Mouse (Mus musculus): ENCODE results near the gene Gm29666. TPM values are rescaled to one million over a fixed set of nuclear protein-coding genes. Genes with fewer than 3 reads are reported as not detected.

Gene Gm29666
- 0.14 and 0.22 TPM in 2 replicates for polyA plus RNA-seq (2015; fragmentation: Nextera tagmentation; extraction: Ambion mirVana)

- no peak for ATAC-seq
- Histone ChIP-seq H3K9me3 (ENCODE audit: control insufficient read depth) (no peaks in the 10 kb centered on the region), H3K4me2 (replicated peaks; ENCODE audit: low read depth) (no peak within 1 kb of the TSS), H3K36me3 (ENCODE audit: control insufficient read depth, insufficient read depth) (no peaks in the 10 kb centered on the region), H3K9ac (ENCODE audit: low read depth, low read length) (no peak within 1 kb of the TSS), H3K4me3 (ENCODE audit: low read depth, low read length) (no peak within 1 kb of the TSS), H3K4me1 (replicated peaks; ENCODE audit: control insufficient read depth, insufficient read depth, low read length) (no peaks in the 10 kb centered on the region), H3K27ac (ENCODE audit: low read depth, low read length) (no peak within 1 kb of the TSS), H3K27me3 (replicated peaks; ENCODE audit: control insufficient read depth, insufficient read depth, low read length) (no peaks in the 10 kb centered on the region)
- TF ChIP-seq CTCF (IDR thresholded peaks at IDR 0.05; ENCODE audit: low read depth) = no peak
- 95% methylated on average over 3 of the region's 3 CpGs for WGBS
Measured at GRCm38 (mm10) chr15:84919938-84920337, at the start of gene Gm29666. Gene Gm29666, minus strand, starts transcription at chr15:84920038.

- Histone ChIP-seq H3K4me1 (replicated peaks; ENCODE audit: control insufficient read depth, insufficient read depth, low read length) (no peaks in the 10 kb centered on the region), H3K4me2 (replicated peaks; ENCODE audit: low read depth) (no peak overlapping the region), H3K4me3 (ENCODE audit: low read depth, low read length) (no peak overlapping the region), H3K27ac (ENCODE audit: low read depth, low read length) (no peak overlapping the region), H3K9ac (ENCODE audit: low read depth, low read length) (no peak overlapping the region), H3K9me3 (ENCODE audit: control insufficient read depth) (no peaks in the 10 kb centered on the region), H3K27me3 (replicated peaks; ENCODE audit: control insufficient read depth, insufficient read depth, low read length) (no peaks in the 10 kb centered on the region), H3K36me3 (ENCODE audit: control insufficient read depth, insufficient read depth) (no peaks in the 10 kb centered on the region; the same call in 1 of the 2 replicates)
- no peak for TF ChIP-seq CTCF (IDR thresholded peaks at IDR 0.05; ENCODE audit: low read depth)
- WGBS = 92% methylated on average over 4 of the region's 4 CpGs
- ATAC-seq = no peak
Measured at GRCm38 (mm10) chr15:84968534-84968933, 48.7 kb upstream of the Gm29666 start.

- Histone ChIP-seq H3K27ac (ENCODE audit: low read depth, low read length) (no peak overlapping the region), H3K36me3 (ENCODE audit: control insufficient read depth, insufficient read depth) (no peaks in the 10 kb centered on the region), H3K4me3 (ENCODE audit: low read depth, low read length) (no peak overlapping the region), H3K27me3 (replicated peaks; ENCODE audit: control insufficient read depth, insufficient read depth, low read length) (no peaks in the 10 kb centered on the region), H3K9me3 (ENCODE audit: control insufficient read depth) (no peaks in the 10 kb centered on the region), H3K4me1 (replicated peaks; ENCODE audit: control insufficient read depth, insufficient read depth, low read length) (no peaks in the 10 kb centered on the region), H3K9ac (ENCODE audit: low read depth, low read length) (no peak overlapping the region), H3K4me2 (replicated peaks; ENCODE audit: low read depth) (no peak overlapping the region)
- ATAC-seq = no peak
- no peak for TF ChIP-seq CTCF (IDR thresholded peaks at IDR 0.05; ENCODE audit: low read depth)
- WGBS = 56% methylated on average over 7 of the region's 7 CpGs
Measured at GRCm38 (mm10) chr15:84965575-84966360, 45.9 kb upstream of the Gm29666 start.

- TF ChIP-seq CTCF (IDR thresholded peaks at IDR 0.05; ENCODE audit: low read depth) = no peak
- no peak overlapping the region for H3K4me3 ChIP-seq (ENCODE audit: low read depth, low read length)
- no peak for ATAC-seq
- H3K4me1 ChIP-seq (replicated peaks; ENCODE audit: control insufficient read depth, insufficient read depth, low read length) = no peaks in the 10 kb centered on the region
- no peaks in the 10 kb centered on the region for H3K27me3 ChIP-seq (replicated peaks; ENCODE audit: control insufficient read depth, insufficient read depth, low read length)
- no peak overlapping the region for H3K27ac ChIP-seq (ENCODE audit: low read depth, low read length)
- 0 out of 2 replicates have a peak, but pooled peaks cover 4% of the 10 kb centered on the region for H3K36me3 ChIP-seq (ENCODE audit: control insufficient read depth, insufficient read depth)
- no peak overlapping the region for H3K4me2 ChIP-seq (replicated peaks; ENCODE audit: low read depth)
- no peak overlapping the region for H3K9ac ChIP-seq (ENCODE audit: low read depth, low read length)
- WGBS = 78% methylated on average over 5 of the region's 5 CpGs
- no peaks in the 10 kb centered on the region for H3K9me3 ChIP-seq (ENCODE audit: control insufficient read depth)
Measured at GRCm38 (mm10) chr15:84964771-84965170, 44.9 kb upstream of the Gm29666 start.

GRCm38 (mm10) chr15:84962518-84962917 lies 42.7 kb upstream of the Gm29666 start:
- WGBS = 88% methylated on average over 2 of the region's 2 CpGs
- TF ChIP-seq CTCF (IDR thresholded peaks at IDR 0.05; ENCODE audit: low read depth) = no peak

GRCm38 (mm10) chr15:84960692-84961091 lies 40.9 kb upstream of the Gm29666 start:
- TF ChIP-seq CTCF (IDR thresholded peaks at IDR 0.05; ENCODE audit: low read depth) = 0 out of 2 replicates have a peak, but pooled peaks have one; percentile 11
- no peak overlapping the region for H3K4me3 ChIP-seq (ENCODE audit: low read depth, low read length)
- no peaks in the 10 kb centered on the region for H3K27me3 ChIP-seq (replicated peaks; ENCODE audit: control insufficient read depth, insufficient read depth, low read length)
- no peak for ATAC-seq
- H3K4me1 ChIP-seq (replicated peaks; ENCODE audit: control insufficient read depth, insufficient read depth, low read length) = no peaks in the 10 kb centered on the region
- 49% methylated on average over 8 of the region's 8 CpGs for WGBS
- no peak overlapping the region for H3K9ac ChIP-seq (ENCODE audit: low read depth, low read length)
- H3K36me3 ChIP-seq (ENCODE audit: control insufficient read depth, insufficient read depth) = peaks cover 15% of the 10 kb centered on the region
- no peaks in the 10 kb centered on the region for H3K9me3 ChIP-seq (ENCODE audit: control insufficient read depth)
- no peak overlapping the region for H3K27ac ChIP-seq (ENCODE audit: low read depth, low read length)
- H3K4me2 ChIP-seq (replicated peaks; ENCODE audit: low read depth) = no peak overlapping the region

More at GRCm38 (mm10) chr15:84962518-84962917, 42.7 kb upstream of the Gm29666 start:
- Histone ChIP-seq H3K9me3 (ENCODE audit: control insufficient read depth) (no peaks in the 10 kb centered on the region), H3K4me2 (replicated peaks; ENCODE audit: low read depth) (no peak overlapping the region), H3K36me3 (ENCODE audit: control insufficient read depth, insufficient read depth) (peaks cover 4% of the 10 kb centered on the region; the same call in 1 of the 2 replicates), H3K9ac (ENCODE audit: low read depth, low read length) (no peak overlapping the region), H3K27ac (ENCODE audit: low read depth, low read length) (no peak overlapping the region), H3K27me3 (replicated peaks; ENCODE audit: control insufficient read depth, insufficient read depth, low read length) (no peaks in the 10 kb centered on the region), H3K4me1 (replicated peaks; ENCODE audit: control insufficient read depth, insufficient read depth, low read length) (no peaks in the 10 kb centered on the region), H3K4me3 (ENCODE audit: low read depth, low read length) (no peak overlapping the region)
- no peak for ATAC-seq
